Comparison of ENCODE assay signal across 17 mouse cellular contexts in the genomic region with DNA sequence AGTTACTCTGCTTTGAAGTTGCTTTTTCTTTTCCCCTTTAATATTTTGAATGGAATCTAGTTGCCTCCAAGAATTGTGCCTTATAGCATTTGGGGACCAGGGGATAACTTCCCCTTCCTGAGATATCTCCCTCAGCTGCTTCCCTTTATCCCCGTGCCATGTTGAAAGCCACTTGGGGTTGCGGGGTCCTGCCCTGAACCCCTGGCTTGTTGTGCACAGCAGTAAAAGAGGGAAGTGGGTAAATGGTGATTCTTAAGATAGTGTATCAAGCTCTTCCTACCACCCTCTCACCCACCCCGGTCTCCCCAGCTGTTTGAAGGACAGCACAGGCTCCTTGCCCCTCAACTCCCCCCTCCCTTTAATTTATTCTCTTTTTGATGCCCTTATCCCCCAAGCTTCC. TPM values are rescaled to one million over a fixed set of nuclear protein-coding genes. Genes with fewer than 3 reads are reported as not detected.
DNase-seq lines count a peak whose midpoint lies in the region; ATAC-seq and TF ChIP-seq lines count a peak whose summit lies in the region.
"Had no signal": no experiment of that assay in that cellular context is flagged by ENCODE, and none has a peak within 500 bp of the region (broad histone marks: within the 10 kb centered on the region; RNA-seq: fewer than 3 reads in every experiment).

No protein-coding gene starts in this region.

- no peak for TF ChIP-seq CTCF in gastrocnemius, adult 2 months (IDR thresholded peaks at IDR 0.05)
- no peak for TF ChIP-seq CTCF in layer of hippocampus, adult 2 months (conservative IDR thresholded peaks at IDR 0.05)

- no peak for DNase-seq in gastrocnemius, adult 2 months
- DNase-seq in gastrocnemius, postnatal 14 days: no peak
- no peak for DNase-seq in layer of hippocampus, adult 2 months (ENCODE audit: low spot score in 2 of 2)
- DNase-seq in layer of hippocampus, postnatal 36 days: no peak
- DNase-seq in adipocyte (ENCODE audit: low spot score): no peak
- DNase-seq in hindbrain, embryonic 10.5 days (ENCODE audit: low spot score): no peak
- no peak for DNase-seq in ovary, postnatal 14 days (ENCODE audit: low spot score)

- peaks cover 3% of the 10 kb centered on the region for H3K27me3 ChIP-seq in hindbrain, embryonic 10.5 days (ENCODE audit: insufficient read depth, poor library complexity, severe bottlenecking)
- H3K27me3 ChIP-seq: embryonic facial prominence, embryonic 12.5 days; hindbrain, embryonic 15.5 days had no signal

- intact Hi-C loops in gastrocnemius, adult 2 months (cut with DNase I): no loop called here
- intact Hi-C loops in gastrocnemius, postnatal 14 days (cut with DNase I; ENCODE audit: low total_unique reads): no loop called here

- no peaks in the 10 kb centered on the region for H3K9me3 ChIP-seq in hindbrain, embryonic 10.5 days
- H3K9me3 ChIP-seq: embryonic facial prominence, embryonic 12.5 days; hindbrain, embryonic 15.5 days had no signal

- peaks cover 24% of the 10 kb centered on the region for H3K4me1 ChIP-seq in hindbrain, embryonic 10.5 days (replicated peaks)

- 87% methylated on average over 3 of the region's 3 CpGs for WGBS in hindbrain, embryonic 10.5 days

- peak; percentile 92 for ATAC-seq in granulocyte monocyte progenitor cell, adult 5-6 weeks (replicated peaks; ENCODE audit: poor library complexity, severe bottlenecking)

- peak overlapping the region; percentile 63; the same call in 1 of the 2 replicates for H3K27ac ChIP-seq in gastrocnemius, adult 2 months
- peak overlapping the region; percentile 93 for H3K27ac ChIP-seq in layer of hippocampus, adult 2 months
- H3K27ac ChIP-seq in hindbrain, embryonic 10.5 days: no peak overlapping the region
- H3K27ac ChIP-seq: embryonic facial prominence, embryonic 12.5 days; hindbrain, embryonic 15.5 days had no signal

- H3K36me3 ChIP-seq in hindbrain, embryonic 10.5 days: peaks cover 34% of the 10 kb centered on the region
- H3K36me3 ChIP-seq: hindbrain, embryonic 15.5 days had no signal

- H3K4me3 ChIP-seq in gastrocnemius, adult 2 months: no peak overlapping the region
- H3K4me3 ChIP-seq in layer of hippocampus, adult 2 months: no peak overlapping the region
- no peak overlapping the region for H3K4me3 ChIP-seq in hindbrain, embryonic 10.5 days
- H3K4me3 ChIP-seq: embryonic facial prominence, embryonic 12.5 days had no signal

RNA-seq across cellular contexts. Expression of gene Mfrp, which starts 6.8 kb away (rescaled TPM):
- not detected for total RNA-seq in gastrocnemius, adult 2 months (2021)
- under 1 TPM in 1 of 2 experiments, not detected in 1; 0.06 TPM for total RNA-seq in gastrocnemius, postnatal 14 days (2021)
- total RNA-seq in layer of hippocampus, adult 2 months (2021): 1 to 10 TPM in 1 of 2 experiments, not detected in 1; 1.3 TPM
- 1 to 10 TPM in 1 of 2 experiments, under 1 TPM in 1; 0.17 to 2.5 TPM for total RNA-seq in layer of hippocampus, postnatal 36 days (2021)
- not detected in 2 replicates for total RNA-seq in granulocyte monocyte progenitor cell, adult 5-6 weeks (2014; fragmentation: Nextera tagmentation)
- total RNA-seq in granulocyte monocyte progenitor cell, adult 5-6 weeks (2017): 0.15 TPM in 1 of 2 replicates, not detected in the other
- 0.14 and 0.30 TPM in 2 replicates for polyA plus RNA-seq in hindbrain, embryonic 10.5 days (2016; fragmentation: Nextera tagmentation; extraction: Ambion mirVana)
- total RNA-seq: adrenal gland, adult 18-20 months; adrenal gland, postnatal 14 days; gastrocnemius, postnatal 25 days; heart, postnatal 14 days had no signal
- polyA plus RNA-seq: forebrain, embryonic 11.5 days; forebrain, embryonic 16.5 days had no signal

RNA-seq across cellular contexts. Expression of gene C1qtnf5, which starts 12.3 kb away (rescaled TPM):
- total RNA-seq in gastrocnemius, adult 2 months (2021): 1 to 10 TPM; 2.5 to 7.6 TPM
- 10 to 100 TPM; 22.9 to 25.7 TPM for total RNA-seq in gastrocnemius, postnatal 14 days (2021)
- 10 to 100 TPM; 12.3 to 14.4 TPM for total RNA-seq in layer of hippocampus, adult 2 months (2021)
- 10 to 100 TPM; 17.0 to 17.6 TPM for total RNA-seq in layer of hippocampus, postnatal 36 days (2021)
- not detected in 2 replicates for total RNA-seq in granulocyte monocyte progenitor cell, adult 5-6 weeks (2014; fragmentation: Nextera tagmentation)
- total RNA-seq in granulocyte monocyte progenitor cell, adult 5-6 weeks (2017): not detected in 2 replicates
- polyA plus RNA-seq in hindbrain, embryonic 10.5 days (2016; fragmentation: Nextera tagmentation; extraction: Ambion mirVana): 0.31 and 1.1 TPM in 2 replicates

RNA-seq across cellular contexts. Expression of gene Gm49380, which starts 18.6 kb away (rescaled TPM):
- total RNA-seq in gastrocnemius, adult 2 months (2021): 1 to 10 TPM in 1 of 2 experiments, under 1 TPM in 1; 0.71 to 1.4 TPM
- total RNA-seq in gastrocnemius, postnatal 14 days (2021): 1 to 10 TPM in 1 of 2 experiments, under 1 TPM in 1; 0.23 to 1.2 TPM
- total RNA-seq in layer of hippocampus, adult 2 months (2021): under 1 TPM; 0.27 to 0.38 TPM
- under 1 TPM; 0.35 to 0.61 TPM for total RNA-seq in layer of hippocampus, postnatal 36 days (2021)
- total RNA-seq in granulocyte monocyte progenitor cell, adult 5-6 weeks (2014; fragmentation: Nextera tagmentation): not detected in 2 replicates
- not detected in 2 replicates for total RNA-seq in granulocyte monocyte progenitor cell, adult 5-6 weeks (2017)
- polyA plus RNA-seq in hindbrain, embryonic 10.5 days (2016; fragmentation: Nextera tagmentation; extraction: Ambion mirVana): 0.22 and 0.75 TPM in 2 replicates
- polyA plus RNA-seq: forebrain, embryonic 11.5 days; heart, embryonic 11.5 days; hindbrain, embryonic 15.5 days had no signal

RNA-seq across cellular contexts. Expression of gene Rnf26, which starts 18.6 kb away (rescaled TPM):
- 1 to 10 TPM; 3.0 to 3.1 TPM for total RNA-seq in gastrocnemius, adult 2 months (2021)
- 1 to 10 TPM; 6.4 to 8.4 TPM for total RNA-seq in gastrocnemius, postnatal 14 days (2021)
- total RNA-seq in layer of hippocampus, adult 2 months (2021): 10 to 100 TPM; 29.2 to 30.7 TPM
- 10 to 100 TPM; 28.4 to 28.6 TPM for total RNA-seq in layer of hippocampus, postnatal 36 days (2021)
- 44.9 and 55.6 TPM in 2 replicates for total RNA-seq in granulocyte monocyte progenitor cell, adult 5-6 weeks (2014; fragmentation: Nextera tagmentation)
- total RNA-seq in granulocyte monocyte progenitor cell, adult 5-6 weeks (2017): 17.8 and 19.3 TPM in 2 replicates
- polyA plus RNA-seq in hindbrain, embryonic 10.5 days (2016; fragmentation: Nextera tagmentation; extraction: Ambion mirVana): 75.6 and 76.9 TPM in 2 replicates

RNA-seq across cellular contexts. Expression of gene Usp2, which starts 27.9 kb away (rescaled TPM):
- 100 to 1,000 TPM; 223 to 228 TPM for total RNA-seq in gastrocnemius, adult 2 months (2021)
- 100 to 1,000 TPM; 142 to 224 TPM for total RNA-seq in gastrocnemius, postnatal 14 days (2021)
- 10 to 100 TPM; 79.2 to 82.4 TPM for total RNA-seq in layer of hippocampus, adult 2 months (2021)
- total RNA-seq in layer of hippocampus, postnatal 36 days (2021): 10 to 100 TPM; 66.2 to 74.9 TPM
- 3.6 and 12.0 TPM in 2 replicates for total RNA-seq in granulocyte monocyte progenitor cell, adult 5-6 weeks (2014; fragmentation: Nextera tagmentation)
- total RNA-seq in granulocyte monocyte progenitor cell, adult 5-6 weeks (2017): 1.2 and 3.1 TPM in 2 replicates
- polyA plus RNA-seq in hindbrain, embryonic 10.5 days (2016; fragmentation: Nextera tagmentation; extraction: Ambion mirVana): 13.5 and 14.3 TPM in 2 replicates
